Mouse (Mus musculus) liver, adult 2 months (tissue): ENCODE results near the gene Gm5134. TPM values are rescaled to one million over a fixed set of nuclear protein-coding genes. Genes with fewer than 3 reads are reported as not detected.

Source experiments
- DNase-seq: peaks from one replicate; pipeline ENCODE4 v3.0.0-alpha.2; 2011; ENCODE audit warnings: low read depth, low spot score; ENCODE audit errors: extremely low read depth
- H3K27ac ChIP-seq: fragments of 200-500 bp; replicated peaks from 2 replicates; pipeline ENCODE4 v1.5.1; 2012; ENCODE audit warnings: low read depth, mild to moderate bottlenecking, control low read depth, inconsistent platforms, low read length; ENCODE audit not compliant: insufficient read depth
- H3K27me3 ChIP-seq: fragments of 200-500 bp; 2 replicates; pipeline ENCODE4 v1.6.1; 2012; ENCODE audit warnings: mild to moderate bottlenecking, moderate library complexity, low read length, inconsistent platforms; ENCODE audit not compliant: control insufficient read depth, insufficient read depth
- H3K36me3 ChIP-seq: fragments of 200-500 bp; 2 replicates; pipeline ENCODE4 v1.6.1; 2012; ENCODE audit warnings: low read length, inconsistent platforms; ENCODE audit not compliant: control insufficient read depth, insufficient read depth
- H3K4me1 ChIP-seq: fragments of 200-500 bp; 2 replicates; pipeline ENCODE4 v1.6.1; 2011; ENCODE audit warnings: low read length; ENCODE audit not compliant: control insufficient read depth, insufficient read depth
- H3K4me3 ChIP-seq: fragments of 200-500 bp; 2 replicates; pipeline ENCODE4 v1.5.1; 2011; ENCODE audit warnings: low read depth, mild to moderate bottlenecking, control low read depth, low read length, moderate library complexity; ENCODE audit not compliant: insufficient read depth
- H3K79me2 ChIP-seq: fragments of 200-500 bp; 2 replicates; pipeline ENCODE4 v1.6.1; 2012; ENCODE audit warnings: inconsistent platforms, mild to moderate bottlenecking, low read length, moderate library complexity; ENCODE audit not compliant: control insufficient read depth, insufficient read depth
- H3K9ac ChIP-seq: fragments of 200-500 bp; 2 replicates; pipeline ENCODE4 v1.6.1; 2012; ENCODE audit warnings: low read depth, mild to moderate bottlenecking, control low read depth, inconsistent platforms, low read length
- CTCF ChIP-seq: fragments of 200-500 bp; IDR thresholded peaks from 2 replicates; pipeline ENCODE4 v1.5.1; 2011; ENCODE audit warnings: low read depth, low read length, control low read depth
- POLR2A ChIP-seq: fragments of 200-500 bp; IDR thresholded peaks from 2 replicates; pipeline ENCODE4 v1.6.1; 2011; ENCODE audit warnings: low read length, control low read depth; ENCODE audit not compliant: insufficient read depth; ENCODE audit errors: extremely low read depth
- WGBS: fragments of 180-500 bp; shearing (Covaris S2); methylation state at CpG from one replicate; pipeline ENCODE4 v1.1.7; 2018; 5-methylcytosine and 5-hydroxymethylcytosine counted together
- polyA plus RNA-seq: library from polyadenylated mRNA; depleted of rRNA; stranded (reverse); fragments of >200 nt; gene quantifications from 2 replicates; pipeline ENCODE4 v1.2.3, GENCODE M21; 2012
- total RNA-seq: library from RNA; depleted of rRNA; stranded (reverse); fragments of >200 nt; gene quantifications from 2 replicates; pipeline ENCODE4 v1.2.3, GENCODE M21; 2014

Gm5134 gene
- total and polyA plus RNA-seq, 2 experiments, result not detected

- Histone ChIP-seq H3K79me2 (no peaks in the 10 kb centered on the region), H3K4me1 (peaks cover 2% of the 10 kb centered on the region; the same call in 1 of the 2 replicates), H3K27me3 (no peaks in the 10 kb centered on the region), H3K27ac (no peak overlapping the region), H3K4me3 (no peak overlapping the region), H3K9ac (no peak overlapping the region), H3K36me3 (no peaks in the 10 kb centered on the region)
- WGBS, result 88% methylated on average over 22 of the region's 22 CpGs
- no peak for DNase-seq
- TF ChIP-seq CTCF (no peak), POLR2A (no peak)
These were observed 5.0 kb upstream of the Gm5134 start for GRCm38 (mm10) chr10:75949053-75950045.

- Histone ChIP-seq H3K27ac (no peak overlapping the region), H3K79me2 (no peaks in the 10 kb centered on the region), H3K4me3 (peak overlapping the region; percentile 19; the same call in 1 of the 2 replicates), H3K4me1 (no peaks in the 10 kb centered on the region; the same call in 1 of the 2 replicates), H3K27me3 (no peaks in the 10 kb centered on the region), H3K9ac (peak overlapping the region; percentile 22), H3K36me3 (no peaks in the 10 kb centered on the region)
- WGBS, result 19% methylated on average over 23 of the region's 23 CpGs
- TF ChIP-seq POLR2A, result no peak
- TF ChIP-seq CTCF, result no peak
- DNase-seq, result no peak
These were observed 3.5 kb upstream of the Gm5134 start for GRCm38 (mm10) chr10:75950791-75951210.

DNA sequence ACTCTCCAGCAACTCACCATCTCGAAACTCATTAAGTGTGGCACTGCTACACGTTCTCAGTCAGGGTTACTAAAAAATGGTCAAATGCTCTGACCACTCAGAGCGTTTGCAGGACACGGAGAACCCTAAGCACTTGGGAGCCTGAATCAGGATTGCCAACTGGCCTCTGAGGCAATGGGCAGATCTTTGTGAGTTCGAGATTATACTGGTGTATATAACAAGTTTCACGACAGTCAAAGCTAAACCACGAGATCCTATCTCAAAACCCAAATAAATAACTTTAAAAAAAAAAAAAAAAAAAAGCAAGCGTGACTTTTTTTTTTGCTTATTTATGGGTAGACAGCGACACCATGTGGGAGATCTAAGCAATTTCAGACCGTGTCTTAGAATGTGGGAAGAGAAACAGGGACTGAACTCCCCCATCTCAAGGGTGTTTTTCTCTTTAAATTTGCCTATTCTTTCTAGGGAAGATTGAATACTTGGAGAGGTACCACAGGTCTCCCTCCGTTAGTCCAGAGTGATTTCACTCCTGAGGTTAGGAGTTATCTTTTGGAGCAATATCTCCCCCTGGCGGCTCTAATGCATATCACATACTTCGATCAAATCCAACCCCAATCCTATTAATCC is 2.8 kb upstream of the Gm5134 start:
- Histone ChIP-seq H3K9ac (peak overlapping the region; percentile 4), H3K27ac (no peak overlapping the region), H3K27me3 (no peaks in the 10 kb centered on the region), H3K4me3 (no peak overlapping the region), H3K4me1 (no peaks in the 10 kb centered on the region; the same call in 1 of the 2 replicates), H3K79me2 (no peaks in the 10 kb centered on the region), H3K36me3 (no peaks in the 10 kb centered on the region)
- 3% methylated on average over 13 of the region's 13 CpGs for WGBS
- DNase-seq, result peak; percentile 57
- TF ChIP-seq POLR2A (no peak), CTCF (peak; percentile 37)

- H3K4me1 ChIP-seq, result no peaks in the 10 kb centered on the region
- no peaks in the 10 kb centered on the region for H3K79me2 ChIP-seq
- over 99% methylated on average over 10 of the region's 10 CpGs for WGBS
- TF ChIP-seq CTCF (no peak), POLR2A (no peak)
- DNase-seq, result no peak
- H3K9ac ChIP-seq, result no peak overlapping the region
- H3K4me3 ChIP-seq, result no peak overlapping the region
- H3K27me3 ChIP-seq, result no peaks in the 10 kb centered on the region
- no peak overlapping the region for H3K27ac ChIP-seq
- H3K36me3 ChIP-seq, result no peaks in the 10 kb centered on the region
These were observed 19.5 kb downstream of the Gm5134 start for GRCm38 (mm10) chr10:75973846-75974245.

DNA sequence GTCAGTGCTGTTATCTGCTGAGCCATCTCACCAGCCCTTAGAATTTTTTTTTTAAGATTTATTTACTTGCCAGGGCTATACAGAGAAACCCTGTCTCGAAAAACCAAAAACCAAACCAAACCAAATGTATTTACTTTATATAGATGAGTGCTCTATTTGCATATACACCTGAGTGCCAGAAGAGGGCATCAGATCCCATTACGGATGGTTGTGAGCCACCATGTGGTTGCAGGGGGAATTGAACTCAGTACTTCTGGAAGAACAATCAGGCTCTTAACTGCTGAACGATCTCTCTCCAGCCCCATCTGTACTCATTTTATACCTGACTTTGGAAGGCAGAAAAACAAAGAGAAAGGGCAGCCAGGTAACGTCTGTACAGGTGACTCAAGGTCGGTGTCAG is 20.9 kb downstream of the Gm5134 start:
- no peak overlapping the region for H3K9ac ChIP-seq
- TF ChIP-seq POLR2A (no peak), CTCF (peak; percentile 60)
- H3K27ac ChIP-seq, result no peak overlapping the region
- WGBS, result 78% methylated on average over 5 of the region's 5 CpGs
- no peaks in the 10 kb centered on the region for H3K36me3 ChIP-seq
- H3K27me3 ChIP-seq, result no peaks in the 10 kb centered on the region
- no peak overlapping the region for H3K4me3 ChIP-seq
- H3K4me1 ChIP-seq, result no peaks in the 10 kb centered on the region
- no peaks in the 10 kb centered on the region for H3K79me2 ChIP-seq
- peak; percentile 7 for DNase-seq
